Mouse (Mus musculus): ENCODE measurements around the gene Vsnl1.

Vsnl1 gene

DNA sequence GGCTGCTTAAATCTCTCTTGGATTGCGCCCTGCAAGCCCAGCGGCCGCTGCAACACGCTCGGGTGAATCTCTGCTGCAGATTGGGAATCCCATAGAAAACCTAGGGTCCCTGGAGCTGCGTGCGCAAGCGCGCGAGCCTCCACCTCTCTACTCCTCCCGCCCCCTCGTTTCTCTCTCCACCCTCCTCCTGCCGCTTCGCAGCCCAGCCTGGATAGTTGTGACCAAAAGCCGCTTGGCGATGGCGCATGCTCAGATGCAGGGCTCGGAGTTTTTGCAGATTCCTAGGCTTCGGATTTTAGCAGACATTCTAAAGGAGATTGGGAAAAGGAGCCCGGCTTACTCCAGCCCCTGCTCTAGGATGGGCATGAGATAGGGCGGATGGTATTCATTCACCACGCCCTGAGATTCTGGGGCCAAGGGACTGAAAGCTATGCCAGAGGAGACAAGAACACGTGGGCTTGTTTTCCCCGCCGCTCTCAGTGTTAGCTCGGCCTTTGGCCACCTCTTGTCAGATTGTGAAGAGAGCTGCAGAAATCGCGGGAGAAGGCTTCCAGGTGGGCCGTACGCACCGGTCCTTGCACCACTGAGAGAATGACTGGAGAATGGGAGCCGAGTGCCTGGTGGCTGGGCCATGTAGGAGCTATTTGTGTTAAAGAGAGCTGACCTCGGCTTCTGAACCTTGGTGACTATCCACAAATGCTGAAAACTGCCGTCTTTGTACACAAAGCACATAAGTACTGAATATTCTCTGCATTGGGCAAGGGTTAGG lies at the start of gene Vsnl1:
Vsnl1 (minus strand) TSS at position 117 of the 769 bp plus-strand sequence.
- no peak for DNase-seq (ENCODE audit: low spot score in 2 of 2)

DNA sequence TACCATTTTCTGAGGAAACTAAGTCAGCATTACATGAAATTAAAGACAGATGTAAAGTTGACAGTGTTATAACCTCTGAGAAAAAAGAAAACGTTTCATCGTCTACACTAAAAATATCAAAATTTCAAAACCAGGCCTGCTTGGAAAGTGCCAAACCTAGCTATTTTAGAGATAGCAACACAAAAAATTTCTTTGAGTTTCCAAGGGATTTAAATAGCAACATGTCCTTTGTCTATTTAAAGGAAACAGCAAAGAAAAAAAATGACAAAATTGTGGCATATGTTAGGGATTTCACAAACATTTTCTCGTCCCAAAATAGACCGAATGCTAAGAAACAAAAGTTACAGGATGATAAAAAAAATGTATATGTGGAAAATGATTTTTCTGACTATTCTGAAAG lies 20.2 kb upstream of the Vsnl1 start:
- DNase-seq (ENCODE audit: low spot score in 2 of 2), result no peak

GRCm38 (mm10) chr12:11456213-11456612 lies 19.8 kb upstream of the Vsnl1 start:
- DNase-seq (ENCODE audit: low spot score in 2 of 2), result no peak

DNA sequence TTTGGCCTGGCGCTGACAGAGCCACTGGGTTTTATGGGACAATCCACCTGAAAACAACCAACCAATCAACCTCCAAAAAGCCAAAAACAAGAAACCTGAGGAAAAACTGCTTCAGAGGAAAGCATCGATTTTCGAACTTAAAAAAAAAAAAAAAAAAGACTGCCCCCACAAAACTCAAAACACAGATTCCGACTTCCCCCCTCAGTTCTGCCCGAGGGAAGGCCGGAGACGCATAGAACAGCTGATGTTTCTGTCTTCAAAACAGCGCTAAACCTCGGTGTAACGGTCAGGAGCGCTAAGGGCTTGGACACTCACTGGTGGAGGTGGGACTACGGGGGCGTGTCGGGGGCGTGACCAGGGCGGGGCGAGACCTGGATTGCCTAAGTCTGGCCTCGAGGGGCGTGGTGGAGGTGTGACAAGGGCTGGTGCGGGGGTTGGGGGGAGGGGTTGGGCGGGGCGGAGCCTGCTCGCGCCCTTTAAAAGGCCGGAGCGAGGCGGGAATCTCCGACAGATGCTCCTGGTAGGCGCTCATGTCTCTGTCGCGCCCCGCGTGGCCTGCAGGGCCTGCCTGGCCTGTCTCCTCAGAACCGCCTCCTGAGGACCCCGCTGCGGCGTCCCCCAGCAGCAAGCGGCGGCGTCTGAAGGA lies 19.3 kb upstream of the Vsnl1 start, which contains the start of gene Rad51ap2:
Rad51ap2 (plus strand) TSS at position 531 of the 646 bp plus-strand sequence.
- peak; percentile 18 to 65 for DNase-seq (ENCODE audit: low spot score in 2 of 2)

GRCm38 (mm10) chr12:11454146-11454545 lies 17.7 kb upstream of the Vsnl1 start:
- no peak for DNase-seq (ENCODE audit: low spot score in 2 of 2)

DNA sequence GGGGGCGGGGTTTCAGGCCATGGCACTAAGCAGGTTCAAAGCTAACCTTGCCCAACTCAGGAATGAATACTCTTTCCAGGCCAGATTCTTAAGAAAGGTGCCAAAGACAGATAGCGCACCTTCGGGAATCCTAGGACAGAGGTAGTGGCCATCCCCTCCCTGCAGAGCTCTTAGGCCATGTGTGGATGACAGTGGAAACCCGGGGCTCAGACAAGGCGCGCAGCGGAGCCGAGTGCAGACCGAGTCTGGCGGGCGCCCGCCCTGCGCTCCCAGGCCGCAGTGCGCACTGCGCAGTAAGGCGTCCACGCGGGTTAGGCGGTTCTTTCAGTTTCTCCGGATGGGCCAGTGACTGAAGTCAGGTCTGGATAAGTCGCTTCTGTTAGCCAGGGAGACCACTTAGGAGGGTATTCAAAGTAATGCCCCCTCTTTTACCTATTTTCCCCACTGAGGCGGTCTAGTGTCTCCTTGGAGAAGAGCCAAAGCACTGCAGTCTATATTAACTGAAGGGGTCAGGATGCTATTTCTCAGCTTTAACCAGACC lies 1.6 kb upstream of the Vsnl1 start:
- DNase-seq (ENCODE audit: low spot score in 2 of 2), result no peak

- peak in 1 of 2 experiments; percentile 65 for DNase-seq (ENCODE audit: low spot score in 2 of 2)
These were observed 973 bp upstream of the Vsnl1 start for GRCm38 (mm10) chr12:11437266-11437906.

DNA sequence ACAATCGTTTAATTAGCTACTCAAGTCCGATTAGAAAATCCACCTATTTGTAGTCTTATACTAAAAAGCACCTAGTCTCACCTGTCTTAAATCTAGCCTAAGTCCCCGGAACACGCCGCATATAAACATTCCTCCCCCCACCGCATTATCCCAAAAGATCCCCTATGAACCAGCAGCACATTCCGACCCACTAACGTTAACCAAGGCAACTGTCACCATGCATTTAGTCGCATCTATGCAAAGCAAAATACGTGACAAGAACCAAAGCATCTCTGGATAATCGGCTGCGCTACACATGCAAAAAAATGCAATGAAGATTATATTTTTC lies 426 bp downstream of the Vsnl1 start:
- no peak for DNase-seq (ENCODE audit: low spot score in 2 of 2)

- no peak for DNase-seq (ENCODE audit: low spot score in 2 of 2)
These were observed 979 bp downstream of the Vsnl1 start for GRCm38 (mm10) chr12:11435246-11436022.

DNA sequence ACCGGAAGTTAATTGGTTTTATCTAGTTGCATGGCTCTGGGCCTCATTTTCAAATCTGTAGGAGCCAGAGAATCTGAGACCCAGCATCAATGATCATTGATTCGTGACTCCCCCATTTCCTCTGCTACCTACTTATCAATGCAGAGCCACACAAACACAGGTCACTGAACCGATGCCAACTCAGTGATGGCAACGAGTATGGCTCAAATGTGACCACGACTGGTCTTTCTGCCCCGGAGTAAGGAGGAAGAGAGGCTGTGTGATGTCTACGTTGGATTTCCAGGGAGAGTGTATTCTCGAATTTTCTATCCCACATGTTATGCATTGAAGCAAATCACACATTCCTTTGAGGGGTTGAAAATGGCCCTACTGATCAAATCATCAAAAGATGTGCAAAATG lies 2.0 kb downstream of the Vsnl1 start:
- DNase-seq (ENCODE audit: low spot score in 2 of 2), result no peak

GRCm38 (mm10) chr12:11433716-11434115 lies 2.7 kb downstream of the Vsnl1 start:
- no peak for DNase-seq (ENCODE audit: low spot score in 2 of 2)

DNA sequence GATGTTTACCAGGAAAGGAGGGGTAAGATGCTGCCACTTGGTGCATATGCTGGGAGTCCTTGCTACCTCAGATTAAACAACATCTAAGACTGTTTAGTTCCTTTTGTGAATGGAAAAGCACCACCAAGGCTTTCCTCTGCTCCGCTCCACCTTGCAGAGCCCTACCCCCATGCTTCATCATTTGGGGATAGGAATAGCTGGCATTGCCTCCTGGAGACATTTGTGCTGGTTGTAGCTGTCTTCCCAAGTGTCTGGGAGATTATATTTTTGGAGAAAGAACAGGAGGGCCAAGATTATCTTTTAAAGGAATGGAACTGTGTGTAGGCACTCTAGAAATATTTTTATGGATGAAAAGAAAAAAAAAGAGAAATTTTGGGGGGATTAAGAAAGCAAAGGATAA lies 3.3 kb downstream of the Vsnl1 start:
- DNase-seq (ENCODE audit: low spot score in 2 of 2), result no peak

GRCm38 (mm10) chr12:11427396-11427795 lies 9.0 kb downstream of the Vsnl1 start:
- no peak for DNase-seq (ENCODE audit: low spot score in 2 of 2)

GRCm38 (mm10) chr12:11418112-11418511 lies 18.3 kb downstream of the Vsnl1 start:
- DNase-seq (ENCODE audit: low spot score in 2 of 2), result no peak

GRCm38 (mm10) chr12:11407679-11408078 lies 28.7 kb downstream of the Vsnl1 start:
- DNase-seq (ENCODE audit: low spot score in 2 of 2), result no peak

DNA sequence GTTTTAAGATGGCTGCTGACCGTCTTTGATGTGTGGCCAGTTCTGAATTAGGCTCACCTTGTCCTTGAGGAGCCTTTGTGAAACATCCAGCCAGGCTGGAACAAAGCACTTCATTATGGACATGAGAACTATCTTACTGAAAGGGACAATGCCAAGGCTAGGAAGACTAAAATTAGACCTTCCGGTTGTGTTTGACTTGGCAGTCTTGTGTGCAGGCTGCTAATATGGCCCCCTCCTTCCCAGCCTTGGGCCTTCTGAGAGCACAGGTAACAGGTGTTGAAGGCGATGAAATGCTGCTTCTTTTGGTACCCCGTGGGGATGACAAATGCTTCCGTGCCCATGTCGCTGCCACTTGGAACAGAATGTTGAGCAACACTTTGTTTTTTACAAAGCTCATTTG lies 37.6 kb downstream of the Vsnl1 start:
- no peak for DNase-seq (ENCODE audit: low spot score in 2 of 2)

- DNase-seq (ENCODE audit: low spot score in 2 of 2), result no peak
These were observed 39.4 kb downstream of the Vsnl1 start for GRCm38 (mm10) chr12:11397029-11397428.

- DNase-seq (ENCODE audit: low spot score in 2 of 2), result no peak
These were observed 40.9 kb downstream of the Vsnl1 start for GRCm38 (mm10) chr12:11395470-11395869.

DNA sequence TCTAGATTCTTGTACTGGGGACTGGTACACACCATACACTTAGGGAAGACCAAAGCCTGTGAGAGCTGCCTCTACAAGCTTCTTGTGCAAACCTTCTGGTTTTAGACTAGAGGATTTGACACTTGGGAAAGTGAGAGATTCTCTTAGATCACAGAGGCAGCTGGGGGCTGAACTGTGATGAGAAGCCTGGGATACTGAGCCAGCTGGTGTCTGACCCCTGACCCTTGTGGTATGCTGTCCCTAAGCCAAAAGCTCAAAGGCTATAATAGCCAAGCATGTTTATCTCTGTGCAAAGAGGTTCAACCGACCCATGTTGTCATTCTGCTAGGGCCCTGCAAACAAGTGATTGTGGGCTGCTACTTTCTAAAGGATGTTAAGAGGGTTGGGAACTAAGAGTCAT lies 43.9 kb downstream of the Vsnl1 start:
- DNase-seq (ENCODE audit: low spot score in 2 of 2), result no peak

DNA sequence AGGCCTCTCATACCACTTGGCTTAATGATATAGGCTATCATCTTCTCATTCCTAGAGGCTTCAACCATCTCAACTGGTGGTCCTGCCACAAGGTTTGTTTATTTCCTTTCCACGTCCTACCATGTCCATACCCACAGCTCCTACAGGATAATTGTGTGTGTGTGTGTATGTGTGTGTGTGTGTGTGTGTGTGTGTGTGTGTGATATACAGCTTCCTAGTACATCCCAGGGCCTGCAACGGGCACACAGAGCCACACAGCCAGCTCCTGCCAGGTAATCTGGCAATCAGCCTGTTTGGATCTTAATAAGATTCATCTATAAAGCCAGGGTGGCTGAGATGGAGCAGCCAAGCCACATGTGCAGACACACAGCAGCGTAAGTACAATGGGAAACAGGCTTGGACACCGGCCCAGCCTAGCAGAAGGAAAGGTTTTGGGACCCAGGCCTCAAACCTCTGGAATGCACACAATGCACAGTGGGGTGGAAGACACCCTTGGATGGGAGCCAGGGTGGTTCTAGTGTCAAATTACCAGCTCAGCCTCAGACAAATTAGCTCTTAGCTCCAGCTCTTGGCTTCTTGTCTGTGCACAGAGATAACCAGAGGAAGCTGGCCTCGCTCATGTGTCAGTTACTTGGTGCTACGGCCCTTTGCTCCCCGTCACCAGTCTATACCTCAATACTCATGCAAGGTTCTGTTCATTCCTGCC lies 45.0 kb downstream of the Vsnl1 start:
- no peak for DNase-seq (ENCODE audit: low spot score in 2 of 2)

DNA sequence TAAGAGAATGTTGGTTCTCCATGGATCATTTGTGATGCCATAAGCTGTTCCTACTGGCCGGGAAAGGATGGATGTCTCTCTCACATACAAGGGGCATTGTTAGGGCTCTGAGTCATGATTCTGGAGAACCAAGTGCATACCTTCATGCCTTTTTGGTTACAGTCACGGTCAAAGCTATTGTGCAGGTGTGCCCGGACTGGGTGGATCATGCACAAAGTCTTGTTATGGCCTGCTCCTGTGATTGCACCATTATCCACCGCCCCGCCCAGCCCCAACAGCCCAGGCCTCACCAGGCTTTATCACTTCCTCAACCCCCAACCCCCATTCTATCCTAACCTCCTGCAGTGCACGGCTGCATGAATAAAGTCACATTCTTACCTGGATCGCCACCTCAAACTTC lies 47.3 kb downstream of the Vsnl1 start:
- DNase-seq (ENCODE audit: low spot score in 2 of 2), result no peak
